Mouse (Mus musculus): ENCODE data around the gene Ankrd55.

- TF ChIP-seq MYOG (IDR thresholded peaks at IDR 0.05; ENCODE audit: control insufficient read depth, extremely low read depth, insufficient read length) (no peak), CTCF (IDR thresholded peaks at IDR 0.05; ENCODE audit: control insufficient read depth, insufficient read depth, insufficient read length) (no peak), MAX (IDR thresholded peaks at IDR 0.05) (no peak), USF1 (IDR thresholded peaks at IDR 0.05; ENCODE audit: low read depth) (no peak), MYOD1 (IDR thresholded peaks at IDR 0.05; ENCODE audit: control insufficient read depth, insufficient read length, low read depth) (no peak), CEBPB (IDR thresholded peaks at IDR 0.05; ENCODE audit: low read depth) (no peak)
Measured at GRCm38 (mm10) chr13:112426265-112427135, 138.2 kb downstream of the Ankrd55 start.
